Mouse (Mus musculus): ENCODE results near the gene Chad.

DNA sequence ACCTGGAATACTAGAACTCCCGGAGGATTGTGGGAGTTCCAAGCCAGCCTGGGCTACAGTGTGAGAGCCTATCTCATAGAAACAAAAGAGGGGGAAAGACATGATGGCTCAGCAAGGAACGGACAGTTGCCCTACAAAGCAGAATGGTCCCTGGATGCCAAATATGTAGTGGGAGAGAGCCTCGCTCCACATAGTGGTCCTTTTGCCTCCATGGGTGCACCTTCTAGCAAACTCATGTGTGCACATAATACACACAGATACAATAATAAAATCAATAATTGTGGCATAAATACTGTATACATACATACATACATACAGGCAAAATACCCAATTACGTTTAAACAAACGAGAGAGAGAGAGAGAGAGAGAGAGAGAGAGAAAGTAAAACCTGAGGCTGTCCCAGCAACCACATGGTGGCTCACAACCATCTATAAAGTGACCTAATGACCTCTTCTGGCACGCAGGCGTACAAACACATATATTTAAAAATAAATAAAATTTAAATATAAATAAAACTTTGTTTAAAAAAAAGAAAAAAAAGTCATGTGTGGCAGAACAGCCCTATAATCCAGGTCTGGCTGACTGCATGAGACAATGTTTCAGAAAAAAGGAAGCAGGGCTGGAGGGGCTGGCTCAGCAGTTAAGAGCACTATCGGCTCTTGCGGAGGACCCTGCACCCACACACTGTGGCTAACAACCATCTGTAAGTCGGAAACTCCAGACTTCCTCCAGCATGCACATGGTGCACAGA lies 15.0 kb upstream of the Chad start:
- TF ChIP-seq EP300 (optimal IDR thresholded peaks at IDR 0.05) (no peak), CTCF (IDR thresholded peaks at IDR 0.05; ENCODE audit: low read depth) (no peak)
